Mouse (Mus musculus) kidney, adult 10 weeks (tissue): Measurements from ENCODE around the gene Tmub1. TPM values are rescaled to one million over a fixed set of nuclear protein-coding genes. Genes with fewer than 3 reads are reported as not detected.

ENCODE experiments used
- polyA plus RNA-seq: library from polyadenylated mRNA; stranded (reverse); fragments of 350-450 nt; fragmentation: Illumina TruSeq; extraction: RNeasy Lipid Tissue Mini Kit (QIAGEN cat#74804); gene quantifications from one replicate; pipeline ENCODE4 v1.2.3, GENCODE M21; 2014; ENCODE audit warnings: low read depth, low replicate concordance

Tmub1 gene
- polyA plus RNA-seq = 0.93 TPM

DNA sequence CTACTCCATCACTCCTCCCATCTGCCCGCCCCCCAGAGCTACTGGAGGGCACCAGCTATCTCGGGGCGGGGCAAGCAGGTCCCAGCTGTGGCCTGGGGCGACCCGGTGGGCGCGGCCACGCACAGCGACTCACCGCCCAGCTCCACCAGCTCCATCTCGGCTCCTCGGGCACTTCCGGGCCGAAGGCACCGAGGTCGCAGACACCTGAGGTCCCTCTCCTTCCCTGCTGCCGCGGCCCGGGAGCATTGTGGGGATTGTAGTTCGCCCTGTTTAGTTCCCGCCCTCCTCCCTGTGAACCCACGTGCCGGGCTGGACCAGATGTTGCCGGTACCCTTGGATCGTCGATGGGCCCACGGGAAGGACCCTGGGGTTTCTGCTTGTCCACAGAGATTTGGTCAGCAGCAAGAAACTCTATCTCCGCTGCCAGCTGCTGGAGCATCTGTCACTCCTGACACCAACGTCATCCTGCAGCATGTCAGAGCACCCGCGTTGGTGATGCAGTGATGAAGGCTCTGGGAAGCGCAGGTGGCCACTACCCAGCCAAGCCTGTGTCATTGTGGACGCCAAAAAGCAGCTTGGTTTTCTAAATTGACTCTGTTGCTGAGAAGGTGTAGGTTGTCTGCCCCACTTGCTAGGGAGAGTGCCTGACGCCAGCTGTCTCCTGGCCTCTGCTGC lies at the start of gene Tmub1:
Gene Tmub1 (minus strand): TSS at position 231 of the 675 bp plus-strand sequence.

DNA sequence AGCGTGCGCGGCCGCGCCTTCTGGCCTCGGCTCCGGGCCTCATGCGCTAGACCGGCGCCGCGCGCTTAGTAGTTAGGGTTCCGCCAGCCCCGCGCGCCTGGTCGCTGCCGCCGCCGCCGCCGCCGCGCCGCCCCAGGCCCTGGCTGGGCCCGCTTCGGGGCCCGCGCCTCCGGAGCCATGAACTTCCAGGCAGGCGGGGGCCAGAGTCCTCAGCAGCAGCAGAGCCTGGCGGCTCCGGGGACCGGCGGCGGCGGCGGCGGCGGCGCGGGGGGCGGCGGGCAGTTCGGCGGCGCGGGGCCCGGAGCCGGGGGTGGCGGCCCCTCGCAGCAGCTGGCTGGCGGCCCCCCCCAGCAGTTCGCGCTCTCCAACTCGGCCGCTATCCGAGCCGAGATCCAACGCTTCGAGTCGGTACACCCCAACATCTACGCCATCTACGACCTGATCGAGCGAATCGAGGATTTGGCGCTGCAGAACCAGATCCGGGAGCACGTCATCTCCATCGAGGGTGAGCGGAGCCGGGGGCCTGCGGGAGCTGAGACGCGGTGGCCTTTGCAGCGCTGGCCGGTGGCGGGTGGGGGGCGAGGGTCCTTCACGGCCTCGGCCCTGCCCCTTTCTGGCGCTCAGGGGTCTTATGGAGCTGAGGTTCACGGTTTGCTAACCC lies 4.5 kb upstream of the Tmub1 start, which contains the start of gene Agap3:
Gene Agap3 (plus strand): TSS at position 148 of the 661 bp plus-strand sequence.

DNA sequence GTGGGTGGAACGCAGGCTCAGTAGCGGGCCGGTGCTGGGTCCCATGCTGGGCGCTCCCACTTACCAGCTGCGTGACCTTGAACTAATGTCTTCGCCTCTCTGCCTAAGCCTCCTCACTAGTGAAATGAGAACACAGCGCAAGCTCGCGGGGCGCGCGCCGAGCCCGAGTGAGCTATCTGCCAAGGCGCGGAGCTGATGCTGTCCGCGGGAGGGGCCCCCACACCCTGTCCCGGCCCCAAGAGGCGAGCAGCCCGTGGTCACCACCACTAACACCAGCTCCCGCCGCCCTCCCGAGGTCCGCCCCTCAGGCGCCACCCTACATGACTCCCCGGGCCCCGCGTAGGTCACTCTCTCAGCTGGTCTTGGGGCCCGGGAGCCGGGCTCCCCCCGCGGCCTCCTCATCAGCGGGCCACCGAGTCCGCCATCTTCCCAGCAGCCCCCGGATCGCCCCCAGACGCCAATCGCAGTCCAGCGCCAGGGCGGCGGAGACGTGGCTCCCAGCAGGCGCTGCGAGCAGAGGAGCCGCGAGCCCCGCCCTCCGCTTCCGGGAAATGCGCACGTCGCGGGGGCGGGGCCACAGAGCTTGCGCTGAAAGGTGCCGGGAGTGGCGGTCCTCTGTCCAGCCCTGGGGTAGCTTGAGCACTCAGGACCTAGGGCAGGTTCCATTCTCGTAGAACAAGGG lies 2.8 kb downstream of the Tmub1 start, which contains the start of gene Fastk:
Gene Fastk (minus strand): TSS at position 542 of the 682 bp plus-strand sequence.

DNA sequence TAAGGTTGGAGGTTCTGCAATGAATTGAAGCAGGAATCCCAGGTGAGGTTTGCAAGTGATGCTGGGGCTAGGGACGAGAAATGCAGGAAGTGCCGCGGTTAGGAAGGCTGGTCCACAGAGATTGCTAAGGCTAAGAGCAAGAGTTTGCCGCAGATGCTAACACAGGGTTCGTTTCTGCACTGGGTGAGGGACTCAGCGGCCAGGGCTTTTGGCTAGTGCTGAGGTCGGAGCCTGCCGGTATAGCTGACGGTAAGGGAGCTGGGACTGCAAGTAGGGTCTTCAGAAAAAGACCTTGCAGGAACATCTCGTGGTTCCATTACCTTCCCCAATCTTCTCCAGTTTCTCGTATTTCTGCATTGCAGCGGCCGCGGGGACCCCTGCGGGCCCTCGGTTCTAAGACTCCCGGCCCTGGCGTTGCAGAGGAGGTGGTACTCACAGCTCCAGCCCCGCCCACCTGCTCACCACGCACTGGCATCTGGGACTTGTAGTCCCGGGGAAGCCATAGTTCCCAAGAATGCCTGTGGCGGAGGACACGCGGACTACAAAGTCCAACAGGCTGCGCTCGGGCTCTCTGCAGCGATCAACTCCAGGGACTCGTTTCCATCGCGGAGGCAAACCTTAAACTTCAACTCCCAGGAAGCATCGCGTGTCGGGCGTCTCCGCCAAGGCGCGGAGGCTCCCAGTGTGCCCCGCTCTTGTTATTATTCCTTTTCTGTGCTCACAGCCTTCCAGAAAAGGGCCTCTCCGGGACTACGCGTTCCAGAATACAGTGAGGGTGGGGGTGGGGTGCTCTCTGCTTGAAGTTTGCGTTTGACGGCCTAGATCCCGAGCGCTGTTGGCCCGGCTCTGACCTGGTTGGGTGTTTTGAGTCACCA lies 24.3 kb downstream of the Tmub1 start, which contains the start of the genes Cdk5 and Slc4a2:
Gene Cdk5 (minus strand): TSS at position 402 of the 875 bp plus-strand sequence.
Gene Slc4a2 (plus strand): TSS at position 709 of the 875 bp plus-strand sequence.

DNA sequence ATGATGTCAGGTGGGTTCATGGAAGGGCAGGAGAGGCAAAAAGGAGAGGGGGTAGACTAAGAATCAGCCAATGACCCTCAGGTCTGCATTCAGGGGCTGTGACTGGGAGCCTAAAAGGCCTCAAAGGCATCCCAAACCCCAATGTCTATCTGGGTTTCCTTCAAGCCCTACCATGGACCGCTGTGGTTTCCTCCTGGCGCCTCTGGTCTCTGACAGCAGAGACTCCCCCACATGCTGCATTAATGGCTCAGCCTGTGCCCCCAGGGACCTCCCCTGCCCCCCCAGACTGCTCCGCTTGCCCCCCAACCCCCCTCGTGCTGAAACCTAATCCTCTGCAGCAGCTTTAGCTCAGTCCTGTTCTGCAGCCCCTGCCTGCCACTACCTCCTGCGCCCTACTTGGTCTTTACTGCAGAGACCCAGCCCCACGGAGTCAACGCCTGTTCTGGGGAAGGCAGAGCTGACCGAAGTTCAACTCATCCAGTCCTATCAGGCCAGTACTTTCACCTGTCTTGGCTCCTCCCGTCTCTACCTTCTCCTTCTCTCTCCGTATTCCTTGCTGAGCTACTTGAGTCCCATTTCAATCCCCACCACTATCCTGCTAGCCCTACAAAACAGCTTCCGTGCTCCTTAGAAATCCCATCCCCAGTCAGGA lies 34.5 kb downstream of the Tmub1 start, which contains the start of gene Asic3:
Gene Asic3 (plus strand): TSS at position 351 of the 652 bp plus-strand sequence.

Other genes with a start within 250 kb of the Tmub1 start
- gene Kcnh2, start 96.2 kb downstream of the Tmub1 start, polyA plus RNA-seq = not detected
- gene Nos3, start 83.0 kb downstream of the Tmub1 start, polyA plus RNA-seq = 0.20 TPM
- not detected for gene Atg9b, start 55.7 kb downstream of the Tmub1 start, polyA plus RNA-seq
- 2.7 TPM for gene Abcb8, start 54.2 kb downstream of the Tmub1 start, polyA plus RNA-seq
- not detected for gene Asic3, start 34.5 kb downstream of the Tmub1 start, polyA plus RNA-seq
- 13.7 TPM for gene Cdk5, start 24.3 kb downstream of the Tmub1 start, polyA plus RNA-seq
- gene Slc4a2, start 24.0 kb downstream of the Tmub1 start, polyA plus RNA-seq = 4.1 TPM
- gene Fastk, start 2.6 kb downstream of the Tmub1 start, polyA plus RNA-seq = 3.7 TPM
- gene Agap3, start 4.3 kb upstream of the Tmub1 start, polyA plus RNA-seq = 1.3 TPM
- gene Gbx1, start 79.3 kb upstream of the Tmub1 start, polyA plus RNA-seq = not detected
- gene Asb10, start 93.1 kb upstream of the Tmub1 start, polyA plus RNA-seq = not detected
- gene 4931409K22Rik, start 109.0 kb upstream of the Tmub1 start, polyA plus RNA-seq = not detected
- gene Abcf2, start 129.6 kb upstream of the Tmub1 start, polyA plus RNA-seq = 11.4 TPM
- gene Chpf2, start 138.9 kb upstream of the Tmub1 start, polyA plus RNA-seq = 0.73 TPM
- gene Smarcd3, start 176.6 kb upstream of the Tmub1 start, polyA plus RNA-seq = 1.7 TPM
- 32.5 TPM for gene Nub1, start 237.7 kb upstream of the Tmub1 start, polyA plus RNA-seq